Mouse (Mus musculus) spleen, postnatal 14 days (tissue): ENCODE measurements at regions not wholly inside any gene's neighbourhood (a gene's known extent, or its start where the extent isn't known, plus 50 kb on each side); places are given as distances from the start of the nearest gene placed in this dataset.

Source experiments
- DNase-seq, 2 experiments: peaks; one replicate each; pipeline ENCODE4 v3.0.0; 2021 to 2022; ENCODE audit warnings: low spot score in 2 of 2

DNA sequence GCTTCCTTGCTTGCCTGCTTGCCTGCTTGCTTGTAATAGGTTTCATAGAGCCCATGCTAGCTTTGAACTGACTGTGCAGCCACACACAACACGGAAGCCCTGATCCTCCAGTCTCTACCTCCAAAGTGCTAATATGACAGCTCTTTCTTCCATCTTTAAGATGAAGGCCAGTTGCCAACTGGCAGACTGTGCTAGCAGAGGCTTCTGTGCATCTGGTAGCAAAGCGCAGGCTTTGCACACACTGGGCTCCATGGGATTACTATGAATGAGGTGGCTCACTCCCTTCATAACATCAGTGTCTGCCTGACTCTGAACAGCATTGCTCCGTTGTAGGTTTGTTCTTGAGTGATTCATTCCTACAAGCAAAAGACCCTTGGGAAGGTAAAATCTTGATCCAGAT lies 107.9 kb upstream of the Tmc3 start:
- DNase-seq, result no peak

DNA sequence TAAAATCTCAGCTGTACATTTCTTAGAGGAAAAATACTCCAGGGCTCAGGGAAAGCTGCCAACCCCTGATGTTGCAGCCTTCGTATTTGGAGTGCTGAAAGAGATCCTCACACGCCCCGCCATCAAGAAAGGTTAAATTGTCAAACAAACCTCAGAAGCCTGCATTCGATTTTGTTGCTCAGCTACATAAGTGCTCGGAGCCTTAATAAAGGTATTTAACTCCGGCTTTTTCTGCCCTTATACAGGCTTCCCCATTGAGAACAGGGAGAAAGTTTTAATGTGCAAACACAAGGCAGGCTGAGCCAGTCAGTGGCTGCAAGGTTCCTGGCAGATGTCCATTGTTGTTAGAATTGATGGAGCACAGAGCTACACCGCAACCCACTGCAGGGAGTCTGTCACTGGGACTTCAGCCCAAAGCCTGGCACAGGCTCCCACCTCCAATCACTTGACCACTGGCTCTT lies 107.0 kb upstream of the Tmc3 start:
- DNase-seq, result no peak

DNA sequence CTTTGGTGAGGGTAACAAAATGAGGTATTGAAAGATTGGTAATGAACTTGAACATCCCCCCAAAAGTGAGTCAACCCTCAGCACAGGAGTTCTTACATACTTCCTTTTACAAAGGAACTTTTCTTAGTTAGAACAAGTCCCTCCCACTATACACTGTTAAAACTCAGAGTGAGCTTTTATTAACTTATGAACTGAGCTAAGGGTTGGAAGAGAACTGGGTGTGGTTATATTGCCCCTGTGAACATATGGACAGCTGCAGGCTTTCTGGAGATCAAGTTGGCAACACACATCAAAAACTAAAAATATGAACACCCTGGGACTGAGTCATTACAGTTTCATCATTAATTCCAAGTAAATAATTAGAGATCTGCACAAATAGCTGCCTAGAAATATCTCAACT lies 103.1 kb upstream of the Tmc3 start:
- no peak for DNase-seq

- no peak for DNase-seq
These were observed 102.5 kb upstream of the Tmc3 start for GRCm38 (mm10) chr7:83482254-83482653.

DNA sequence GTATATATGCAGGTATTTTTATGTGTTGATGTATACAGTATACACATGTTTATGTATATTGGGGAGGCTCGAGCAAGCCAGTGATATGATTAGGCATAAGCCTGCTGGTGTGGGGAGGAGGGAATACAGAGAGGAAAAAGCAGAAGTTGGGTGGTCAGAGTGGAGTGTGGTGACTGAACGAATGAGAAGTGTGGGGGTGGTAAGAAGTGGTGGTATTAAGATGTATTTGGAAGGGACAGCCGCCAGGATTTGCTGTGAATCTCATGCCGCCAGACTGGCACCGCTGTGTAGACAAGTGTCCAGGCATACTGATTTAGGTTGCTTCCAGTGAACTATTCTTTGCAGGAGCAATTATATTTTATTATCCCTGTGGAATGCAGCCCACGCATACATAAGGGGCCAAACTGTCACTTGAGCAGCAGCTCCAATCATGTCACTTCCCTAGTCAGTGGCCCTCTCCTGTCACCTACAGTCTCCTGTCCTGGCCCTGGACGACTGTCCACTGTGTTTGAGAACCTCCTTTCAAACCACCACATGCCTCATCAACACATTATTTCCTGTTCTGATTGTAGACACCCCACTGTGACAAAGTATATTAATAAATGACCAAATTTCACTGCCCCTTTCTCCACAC lies 101.9 kb upstream of the Tmc3 start:
- no peak for DNase-seq

GRCm38 (mm10) chr7:83486156-83486750 lies 98.5 kb upstream of the Tmc3 start:
- no peak for DNase-seq

DNA sequence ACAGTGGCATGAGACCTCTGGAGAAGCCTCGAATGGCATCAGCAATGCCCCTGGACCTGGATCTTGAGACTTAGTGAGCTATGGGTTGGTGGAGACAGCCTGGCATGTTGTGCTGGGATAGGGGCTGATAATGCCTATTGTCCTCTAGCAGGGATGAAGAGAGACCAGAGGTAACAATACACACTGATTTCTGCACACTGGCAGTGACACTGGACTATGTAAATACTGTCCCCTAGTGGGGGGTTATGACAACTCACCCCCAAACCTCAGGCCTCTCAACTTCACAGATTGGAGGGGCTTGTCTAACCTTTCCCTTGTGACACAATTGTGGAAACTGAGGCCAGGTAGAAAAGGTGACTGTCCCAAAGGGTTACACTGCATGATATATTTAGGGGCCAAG lies 94.9 kb upstream of the Tmc3 start:
- DNase-seq, result no peak

DNA sequence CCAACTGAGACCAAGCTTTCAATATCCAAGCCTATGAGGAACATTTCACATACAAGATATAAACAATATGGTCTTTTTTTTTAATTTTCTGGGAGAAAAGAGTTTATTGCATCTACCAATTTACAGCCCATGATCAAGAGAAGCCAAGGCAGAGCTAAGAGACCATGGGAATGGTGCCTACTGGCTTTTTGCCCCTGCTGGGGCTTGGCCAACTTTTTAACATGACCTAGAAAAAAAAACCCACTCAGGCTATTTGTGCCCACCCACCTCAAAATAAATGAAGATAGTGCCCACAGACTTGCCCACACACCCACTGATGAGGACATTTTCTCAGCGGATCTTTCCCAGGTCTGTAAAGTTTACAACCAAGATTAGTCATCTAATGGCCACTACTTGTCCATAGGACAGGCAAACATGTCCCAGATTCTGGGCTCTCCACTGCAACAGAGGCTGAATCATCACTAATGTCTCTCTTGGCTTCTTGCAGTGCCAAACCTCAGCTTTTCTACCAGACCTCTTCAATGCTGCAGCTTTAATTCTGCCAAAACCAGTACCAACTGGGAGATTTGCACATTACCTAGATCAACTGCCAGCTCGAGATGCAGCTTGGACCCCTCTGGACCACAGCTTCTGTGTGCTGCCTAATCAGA lies 79.6 kb upstream of the Tmc3 start:
- no peak for DNase-seq

DNA sequence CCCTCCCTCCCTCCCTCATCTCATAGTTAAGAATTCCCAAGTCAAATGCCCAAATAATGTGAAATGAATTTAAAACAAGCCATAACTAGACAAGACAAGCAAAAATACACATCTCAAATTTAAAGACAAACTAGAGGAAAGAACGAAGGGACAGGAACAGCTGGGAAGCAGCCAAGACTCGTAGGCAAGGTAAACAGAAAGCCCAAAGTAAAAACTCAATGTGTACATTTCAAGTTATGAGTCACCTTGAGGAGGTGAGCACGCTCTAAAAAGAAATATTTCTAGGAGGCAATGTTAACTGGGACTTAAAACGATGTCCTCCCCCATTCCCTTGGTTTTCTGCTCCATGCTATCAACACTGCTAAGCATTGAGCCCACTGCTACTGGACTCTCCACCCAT lies 68.4 kb upstream of the Tmc3 start:
- DNase-seq, result no peak

DNA sequence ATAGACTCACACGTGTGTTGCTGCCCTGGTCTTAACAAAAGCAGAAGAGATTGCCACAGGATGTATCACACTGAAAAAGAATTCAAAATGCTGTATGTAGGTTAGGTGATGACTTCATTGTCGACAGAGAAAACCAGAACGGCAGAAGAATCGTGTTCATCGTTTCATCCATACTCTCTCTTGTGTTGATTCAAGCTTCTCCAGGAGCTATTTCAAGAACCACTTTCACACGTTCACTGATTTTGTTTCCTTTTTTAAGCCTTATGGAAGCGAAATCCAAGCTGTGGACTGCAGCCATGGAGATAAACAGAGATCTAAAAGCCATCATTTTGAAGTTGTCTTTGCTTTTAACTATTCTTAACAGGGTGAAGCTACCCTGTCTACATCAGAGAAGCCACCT lies 63.2 kb upstream of the Tmc3 start:
- DNase-seq, result no peak
